In genomic region chr15:79438816-79439215, GRCm38 (mm10) we compare ENCODE assay signal across 8 mouse cellular contexts. TPM values are rescaled to one million over a fixed set of nuclear protein-coding genes. Genes with fewer than 3 reads are reported as not detected.
DNase-seq lines count a peak whose midpoint lies in the region; ATAC-seq and TF ChIP-seq lines count a peak whose summit lies in the region.

No protein-coding gene starts in this region.

- H3K9me3 ChIP-seq in lung, embryonic 15.5 days, result no peaks in the 10 kb centered on the region
- H3K9me3 ChIP-seq in intestine, embryonic 14.5 days (ENCODE audit: control insufficient read depth, low read length), result 0 out of 2 replicates have a peak, but pooled peaks cover 2% of the 10 kb centered on the region
- H3K9me3 ChIP-seq in stomach, embryonic 14.5 days (ENCODE audit: control insufficient read depth, low read depth, low read length), result no peaks in the 10 kb centered on the region

- no peaks in the 10 kb centered on the region for H3K27me3 ChIP-seq in lung, embryonic 15.5 days
- no peaks in the 10 kb centered on the region for H3K27me3 ChIP-seq in intestine, embryonic 14.5 days (replicated peaks; ENCODE audit: control insufficient read depth, insufficient read depth, low read length)
- no peaks in the 10 kb centered on the region for H3K27me3 ChIP-seq in stomach, embryonic 14.5 days (ENCODE audit: control insufficient read depth, insufficient read depth, low read length)

- intact Hi-C loops in gastrocnemius, adult 2 months (cut with DNase I), result loop anchor here (2.0 kb wide), 1 partner anchor 18 kb away; no protein-coding TSS in a partner anchor
- intact Hi-C loops in left cerebral cortex, postnatal 10 days (cut with DNase I), result no loop called here

- no peak for TF ChIP-seq CTCF in gastrocnemius, adult 2 months (IDR thresholded peaks at IDR 0.05)

- H3K4me1 ChIP-seq in lung, embryonic 15.5 days, result peaks cover 76% of the 10 kb centered on the region
- H3K4me1 ChIP-seq in intestine, embryonic 14.5 days (replicated peaks; ENCODE audit: control insufficient read depth, insufficient read depth, low read length), result peaks cover 64% of the 10 kb centered on the region
- H3K4me1 ChIP-seq in stomach, embryonic 14.5 days (ENCODE audit: control insufficient read depth, insufficient read depth, low read length), result peaks cover 41% of the 10 kb centered on the region

- DNase-seq in gastrocnemius, adult 2 months, result no peak
- DNase-seq in gastrocnemius, adult 8-10 months (ENCODE audit: low spot score in 2 of 2), result no peak
- no peak for DNase-seq in lung, postnatal 25 days (ENCODE audit: low spot score)
- DNase-seq in intestine, embryonic 14.5 days (ENCODE audit: low spot score), result no peak
- no peak for DNase-seq in cerebellum, postnatal 36 days
- DNase-seq in left cerebral cortex, postnatal 10 days (ENCODE audit: extremely low spot score in 1 of 2, low spot score in 2 of 2), result no peak

- ATAC-seq in lung, embryonic 15.5 days (ENCODE audit: borderline replicate concordance, extremely low read depth, low FRiP score, low TSS enrichment), result no peak
- ATAC-seq in intestine, embryonic 14.5 days (replicated peaks; ENCODE audit: low FRiP score, low TSS enrichment, low read depth), result no peak
- ATAC-seq in stomach, embryonic 14.5 days (ENCODE audit: insufficient number of reproducible peaks, insufficient read depth, low FRiP score, low read depth), result no peak

- H3K4me2 ChIP-seq in lung, embryonic 15.5 days, result peak overlapping the region; percentile 7
- peak overlapping the region; percentile 90 for H3K4me2 ChIP-seq in intestine, embryonic 14.5 days (ENCODE audit: low read length)
- H3K4me2 ChIP-seq in stomach, embryonic 14.5 days (replicated peaks; ENCODE audit: low read depth, low read length), result no peak overlapping the region

- peaks cover 34% of the 10 kb centered on the region for H3K36me3 ChIP-seq in lung, embryonic 15.5 days
- H3K36me3 ChIP-seq in intestine, embryonic 14.5 days (ENCODE audit: control insufficient read depth, insufficient read depth, low read length), result peaks cover 45% of the 10 kb centered on the region
- H3K36me3 ChIP-seq in stomach, embryonic 14.5 days (ENCODE audit: control insufficient read depth, insufficient read depth, low read length), result peaks cover 45% of the 10 kb centered on the region

- H3K4me3 ChIP-seq in gastrocnemius, adult 2 months, result peak overlapping the region; percentile 96
- H3K4me3 ChIP-seq in lung, embryonic 15.5 days, result no peak overlapping the region
- 0 out of 2 replicates have a peak overlapping the region, but pooled peaks have one; percentile 2 for H3K4me3 ChIP-seq in intestine, embryonic 14.5 days (ENCODE audit: low read depth, low read length)
- no peak overlapping the region for H3K4me3 ChIP-seq in stomach, embryonic 14.5 days (ENCODE audit: low read depth, low read length)

- 50% methylated on average over 8 of the region's 8 CpGs for WGBS in lung, embryonic 15.5 days
- WGBS in intestine, embryonic 14.5 days, result 47% methylated on average over 8 of the region's 8 CpGs
- WGBS in stomach, embryonic 14.5 days, result 52% methylated on average over 8 of the region's 8 CpGs

- H3K9ac ChIP-seq in lung, embryonic 15.5 days, result 0 out of 2 replicates have a peak overlapping the region, but pooled peaks have one; percentile 10
- H3K9ac ChIP-seq in intestine, embryonic 14.5 days (ENCODE audit: low read length), result no peak overlapping the region
- 0 out of 2 replicates have a peak overlapping the region, but pooled peaks have one; percentile 10 for H3K9ac ChIP-seq in stomach, embryonic 14.5 days (replicated peaks; ENCODE audit: low read depth, low read length)

- peak overlapping the region; percentile 99 for H3K27ac ChIP-seq in gastrocnemius, adult 2 months
- peak overlapping the region; percentile 12; the same call in 1 of the 2 replicates for H3K27ac ChIP-seq in lung, embryonic 15.5 days
- H3K27ac ChIP-seq in intestine, embryonic 14.5 days (ENCODE audit: low read depth), result 0 out of 2 replicates have a peak overlapping the region, but pooled peaks have one; percentile 38
- no peak overlapping the region; the same call in 1 of the 2 replicates for H3K27ac ChIP-seq in stomach, embryonic 14.5 days (ENCODE audit: low read length)

RNA-seq across cellular contexts. Expression of gene Csnk1e, which starts 16.6 kb away (rescaled TPM):
- total RNA-seq in gastrocnemius, adult 2 months (2021), result 10 to 100 TPM; 41.8 to 61.4 TPM
- 10 to 100 TPM; 54.1 to 61.3 (median 59.2) TPM for total RNA-seq in gastrocnemius, adult 8-10 months (2022)
- 97.2 and 99.0 TPM in 2 replicates for polyA plus RNA-seq in lung, embryonic 15.5 days (2015; fragmentation: Nextera tagmentation; extraction: Ambion mirVana)
- polyA plus RNA-seq in intestine, embryonic 14.5 days (2014; fragmentation: Nextera tagmentation; extraction: Ambion mirVana), result 64.4 and 78.1 TPM in 2 replicates
- polyA plus RNA-seq in stomach, embryonic 14.5 days (2014; fragmentation: Nextera tagmentation; extraction: Ambion mirVana), result 64.3 and 70.3 TPM in 2 replicates
- total RNA-seq in left cerebral cortex, postnatal 10 days (2021), result 100 to 1,000 TPM; 181 to 198 TPM

RNA-seq across cellular contexts. Expression of gene Tmem184b, which starts 35.4 kb away (rescaled TPM):
- 10 to 100 TPM; 26.1 to 36.7 TPM for total RNA-seq in gastrocnemius, adult 2 months (2021)
- 10 to 100 TPM; 18.6 to 28.1 (median 21.8) TPM for total RNA-seq in gastrocnemius, adult 8-10 months (2022)
- polyA plus RNA-seq in lung, embryonic 15.5 days (2015; fragmentation: Nextera tagmentation; extraction: Ambion mirVana), result 76.4 and 76.5 TPM in 2 replicates
- polyA plus RNA-seq in intestine, embryonic 14.5 days (2014; fragmentation: Nextera tagmentation; extraction: Ambion mirVana), result 53.0 and 56.6 TPM in 2 replicates
- polyA plus RNA-seq in stomach, embryonic 14.5 days (2014; fragmentation: Nextera tagmentation; extraction: Ambion mirVana), result 51.2 and 64.3 TPM in 2 replicates
- total RNA-seq in left cerebral cortex, postnatal 10 days (2021), result 10 to 100 TPM; 51.2 to 54.0 TPM

Comparison
In these comparisons a context has a peak if more than half of its experiments do, and no peak if none do; other contexts are left out.
1. H3K4me3 ChIP-seq: peak in gastrocnemius, adult 2 months (single experiment) and intestine, embryonic 14.5 days (single experiment); none in lung, embryonic 15.5 days (single experiment) and stomach, embryonic 14.5 days (single experiment).